Mouse (Mus musculus) spleen, adult 2 months (tissue): ENCODE data around the gene Cs. TPM values are rescaled to one million over a fixed set of nuclear protein-coding genes. Genes with fewer than 3 reads are reported as not detected.

Experiments used
- DNase-seq, 2 experiments: peaks; one replicate each; pipeline versions ENCODE4 v3.0.0 to v3.0.0-alpha.2; 2012 to 2021; ENCODE audit warnings: low spot score in 2 of 2, low read depth in 1 of 2
- H3K27ac ChIP-seq: fragments of 200-500 bp; 2 replicates; pipeline ENCODE4 v1.5.1; 2012; ENCODE audit warnings: low read length, inconsistent platforms; ENCODE audit not compliant: insufficient read depth
- H3K27me3 ChIP-seq: fragments of 200-500 bp; 2 replicates; pipeline ENCODE4 v1.6.1; 2012; ENCODE audit warnings: mild to moderate bottlenecking, moderate library complexity, low read length, inconsistent platforms; ENCODE audit not compliant: control insufficient read depth, insufficient read depth
- H3K36me3 ChIP-seq: fragments of 200-500 bp; 2 replicates; pipeline ENCODE4 v1.6.1; 2012; ENCODE audit warnings: mild to moderate bottlenecking, low read length, inconsistent platforms; ENCODE audit not compliant: control insufficient read depth, insufficient read depth
- H3K4me1 ChIP-seq: fragments of 200-500 bp; 2 replicates; pipeline ENCODE4 v1.6.1; 2011; ENCODE audit warnings: inconsistent platforms; ENCODE audit not compliant: control insufficient read depth, insufficient read depth, insufficient read length
- H3K4me3 ChIP-seq: fragments of 200-500 bp; 2 replicates; pipeline ENCODE4 v1.5.1; 2011; ENCODE audit warnings: mild to moderate bottlenecking, inconsistent platforms; ENCODE audit not compliant: insufficient read depth, insufficient read length; ENCODE audit errors: extremely low read depth
- CTCF ChIP-seq: fragments of 200-500 bp; IDR thresholded peaks from 2 replicates; pipeline ENCODE4 v1.5.1; 2011; ENCODE audit warnings: mild to moderate bottlenecking, inconsistent platforms; ENCODE audit not compliant: insufficient read depth, insufficient read length, insufficient replicate concordance; ENCODE audit errors: extremely low read depth
- POLR2A ChIP-seq: fragments of 200-500 bp; IDR thresholded peaks from 2 replicates; pipeline ENCODE4 v1.6.1; 2011; ENCODE audit warnings: low read depth, low read length, inconsistent platforms
- WGBS: fragments of 180-500 bp; shearing (Covaris S2); methylation state at CpG from one replicate; pipeline ENCODE4 v1.1.7; 2018; 5-methylcytosine and 5-hydroxymethylcytosine counted together
- polyA plus RNA-seq: library from polyadenylated mRNA; depleted of rRNA; stranded (reverse); fragments of >200 nt; gene quantifications from 2 replicates; pipeline ENCODE4 v1.2.3, GENCODE M21; 2012

Gene Cs
- polyA plus RNA-seq, 1 experiment, result 70.4 TPM

DNA sequence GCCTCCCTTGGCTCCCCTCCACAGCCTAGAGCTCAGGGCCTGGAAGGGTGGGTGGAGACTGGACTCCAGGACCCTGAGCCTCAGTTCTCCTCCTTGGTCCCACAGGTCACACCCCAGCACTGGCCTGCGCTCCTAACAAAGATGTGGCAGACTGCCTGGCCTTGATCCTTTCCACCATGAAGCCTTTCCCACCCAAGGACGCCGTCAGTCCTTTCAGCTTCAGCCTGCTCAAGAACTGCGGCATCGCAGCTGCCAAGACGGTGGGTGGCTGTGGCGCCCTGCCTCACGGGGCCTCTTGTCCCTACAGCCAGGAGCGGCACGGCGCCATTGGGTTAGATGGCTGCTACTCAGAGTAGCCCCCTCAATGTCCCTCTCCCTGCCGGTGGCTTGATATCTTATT lies 52.8 kb downstream of the Cs start:
- H3K27me3 ChIP-seq, result no peaks in the 10 kb centered on the region
- peaks cover 61% of the 10 kb centered on the region for H3K36me3 ChIP-seq
- DNase-seq, result no peak
- H3K4me1 ChIP-seq, result no peaks in the 10 kb centered on the region
- no peak overlapping the region for H3K27ac ChIP-seq
- WGBS, result 93% methylated on average over 12 of the region's 12 CpGs
- TF ChIP-seq CTCF (no peak), POLR2A (no peak)
- H3K4me3 ChIP-seq, result no peak overlapping the region

DNA sequence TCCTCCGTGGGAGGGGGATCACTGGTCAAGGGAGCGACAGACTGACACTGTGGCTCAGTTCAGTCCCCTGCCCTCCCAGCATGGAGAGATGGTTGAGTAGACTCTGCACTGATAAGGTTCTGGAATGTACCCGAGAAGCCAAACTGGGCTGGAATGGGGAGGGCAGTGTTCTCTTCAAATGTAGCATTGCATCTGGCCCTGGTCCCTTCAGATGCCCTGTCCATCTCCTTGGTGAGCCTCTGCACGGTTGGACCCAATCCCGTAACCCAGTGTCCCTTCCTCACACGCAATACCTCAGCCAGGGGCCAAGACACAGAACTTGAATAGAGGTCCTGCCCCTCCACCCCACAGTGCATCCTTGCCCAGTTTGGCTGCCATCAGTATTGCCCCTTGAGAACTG lies 54.3 kb downstream of the Cs start:
- no peak for DNase-seq
- TF ChIP-seq POLR2A, result no peak
- TF ChIP-seq CTCF, result no peak
- H3K4me3 ChIP-seq, result no peak overlapping the region
- no peak overlapping the region for H3K27ac ChIP-seq
- peaks cover 52% of the 10 kb centered on the region for H3K36me3 ChIP-seq
- no peaks in the 10 kb centered on the region for H3K27me3 ChIP-seq
- no peaks in the 10 kb centered on the region for H3K4me1 ChIP-seq
- 86% methylated on average over 6 of the region's 6 CpGs for WGBS

DNA sequence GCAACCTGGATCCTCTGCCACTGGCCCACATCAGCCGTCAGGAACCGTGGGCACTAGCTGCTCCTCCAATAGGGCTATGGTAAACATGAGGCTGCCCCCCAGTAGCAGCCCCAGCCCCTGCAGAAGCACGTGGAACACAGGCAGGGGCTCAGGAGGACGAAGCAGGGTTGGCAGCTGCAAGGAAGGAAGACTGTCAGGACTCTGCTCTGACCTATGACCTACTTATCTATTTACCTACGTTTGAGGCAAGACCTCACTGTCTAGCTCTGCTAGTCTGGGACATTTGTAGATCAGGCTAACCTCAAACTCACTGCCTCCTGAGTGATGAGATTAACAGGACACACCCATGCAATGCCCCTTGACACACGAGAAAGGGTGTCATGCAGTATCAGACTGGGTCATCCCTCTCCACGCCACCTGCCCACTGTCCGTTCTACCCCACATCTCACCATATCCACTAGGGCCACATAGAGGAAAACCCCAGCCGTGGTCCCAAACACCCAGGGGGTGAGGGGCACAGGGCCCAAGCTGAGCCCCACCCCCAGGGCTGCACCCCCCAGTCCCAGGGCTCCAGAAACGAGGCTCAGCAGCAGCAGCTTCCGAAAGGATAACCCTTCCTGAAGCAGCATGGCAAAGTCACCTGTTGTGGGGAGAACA lies 58.6 kb downstream of the Cs start:
- Histone ChIP-seq H3K4me3 (no peak overlapping the region), H3K36me3 (peaks cover 15% of the 10 kb centered on the region), H3K4me1 (no peaks in the 10 kb centered on the region), H3K27me3 (no peaks in the 10 kb centered on the region), H3K27ac (no peak overlapping the region)
- no peak for TF ChIP-seq POLR2A
- TF ChIP-seq CTCF, result no peak
- WGBS, result 84% methylated on average over 11 of the region's 11 CpGs
- no peak for DNase-seq

- Histone ChIP-seq H3K4me1 (no peaks in the 10 kb centered on the region), H3K27ac (no peak overlapping the region), H3K36me3 (peaks cover 14% of the 10 kb centered on the region), H3K27me3 (no peaks in the 10 kb centered on the region), H3K4me3 (no peak overlapping the region)
- DNase-seq, result no peak
- WGBS, result 88% methylated on average over 10 of the region's 10 CpGs
- no peak for TF ChIP-seq CTCF
- no peak for TF ChIP-seq POLR2A
Measured at GRCm38 (mm10) chr10:128396716-128397264, 59.3 kb downstream of the Cs start.

GRCm38 (mm10) chr10:128397466-128397865 lies 59.9 kb downstream of the Cs start:
- Histone ChIP-seq H3K4me3 (no peak overlapping the region), H3K4me1 (no peaks in the 10 kb centered on the region), H3K36me3 (peaks cover 14% of the 10 kb centered on the region), H3K27me3 (no peaks in the 10 kb centered on the region), H3K27ac (no peak overlapping the region)
- TF ChIP-seq CTCF (no peak), POLR2A (no peak)
- DNase-seq, result no peak
- WGBS, result 88% methylated on average over 7 of the region's 7 CpGs

DNA sequence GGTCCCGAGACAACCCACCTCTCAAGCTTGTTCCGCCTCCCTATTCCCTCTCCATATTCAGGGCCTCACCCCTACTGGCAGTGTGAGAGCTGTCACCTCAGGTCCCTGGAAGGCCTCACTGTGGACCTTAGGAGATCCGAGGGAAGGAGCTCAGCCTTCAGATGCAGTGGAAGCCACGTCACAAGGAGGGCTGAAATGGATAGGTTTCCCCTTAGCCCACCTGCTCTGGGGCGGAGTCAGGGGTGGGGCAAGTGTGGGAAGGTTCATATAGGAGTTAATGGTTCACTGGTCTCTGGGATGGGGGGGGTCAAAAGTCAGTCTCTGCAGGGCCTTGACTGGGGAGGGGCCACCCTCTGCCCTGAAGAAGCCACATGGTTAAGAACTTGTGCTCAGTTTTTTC lies 62.8 kb downstream of the Cs start:
- WGBS, result 78% methylated on average over 5 of the region's 5 CpGs
- DNase-seq, result no peak
- H3K4me3 ChIP-seq, result no peak overlapping the region

GRCm38 (mm10) chr10:128401056-128401455 lies 63.5 kb downstream of the Cs start, which contains the start of gene Slc39a5:
Gene Slc39a5 (minus strand): TSS chr10:128401229.
- H3K4me1 ChIP-seq, result no peaks in the 10 kb centered on the region
- H3K27me3 ChIP-seq, result no peaks in the 10 kb centered on the region
- no peak within 1 kb of the TSS for H3K4me3 ChIP-seq
- H3K36me3 ChIP-seq, result peaks cover 2% of the 10 kb centered on the region; the same call in 1 of the 2 replicates
- TF ChIP-seq POLR2A, result no peak
- no peak for TF ChIP-seq CTCF
- no peak for DNase-seq
- H3K27ac ChIP-seq, result no peak within 1 kb of the TSS
- 66% methylated on average over 2 of the region's 2 CpGs for WGBS

More for the DNA sequence above, 62.8 kb downstream of the Cs start:
- H3K27ac ChIP-seq, result no peak overlapping the region
- peaks cover 4% of the 10 kb centered on the region; the same call in 1 of the 2 replicates for H3K36me3 ChIP-seq
- H3K27me3 ChIP-seq, result no peaks in the 10 kb centered on the region
- TF ChIP-seq CTCF (no peak), POLR2A (no peak)
- no peaks in the 10 kb centered on the region for H3K4me1 ChIP-seq
